Mouse (Mus musculus): Measurements from ENCODE around the gene Pou3f3. TPM values are rescaled to one million over a fixed set of nuclear protein-coding genes. Genes with fewer than 3 reads are reported as not detected.

Gene Pou3f3
- polyA plus RNA-seq, 1 experiment from 2014 or later = 19.0 TPM

DNA sequence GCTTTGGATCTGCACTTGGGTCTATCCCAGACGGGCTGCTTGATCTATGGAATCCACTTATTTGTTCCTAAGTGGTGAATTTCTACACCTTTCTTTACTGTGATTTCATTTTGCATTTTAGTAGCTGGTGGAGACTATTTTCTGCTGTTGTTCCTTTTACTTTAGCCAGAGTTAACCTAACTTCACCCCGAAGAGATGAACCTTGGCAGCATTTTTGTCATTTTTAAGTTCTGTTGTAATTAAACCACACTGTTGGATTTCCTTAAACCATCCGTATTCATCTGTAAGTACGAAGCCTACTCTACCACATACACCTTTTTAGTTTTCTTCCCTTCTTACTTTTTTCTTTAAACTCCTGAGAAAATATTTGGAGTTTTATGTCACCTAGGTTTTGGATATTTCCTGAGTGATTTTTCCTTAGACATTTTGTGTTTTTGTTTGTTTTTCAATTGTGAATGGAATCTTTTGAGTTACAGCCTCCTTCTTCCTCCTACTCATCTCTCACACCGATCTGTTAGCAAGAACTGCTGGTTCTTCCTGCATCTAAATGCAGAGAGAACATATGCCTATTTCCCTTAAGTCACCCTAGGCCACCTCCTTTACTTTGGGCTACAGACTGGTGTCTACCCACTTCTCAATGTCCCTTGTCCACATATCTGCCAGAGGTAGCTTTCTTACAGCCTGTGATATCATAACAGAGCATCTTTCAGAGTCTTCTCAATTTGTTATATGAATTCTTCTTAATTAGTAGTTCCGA lies 54.1 kb downstream of the Pou3f3 start:
- Histone ChIP-seq H3K36me3 (replicated peaks) (no peaks in the 10 kb centered on the region), H3K27ac (no peak overlapping the region), H3K4me1 (no peaks in the 10 kb centered on the region), H3K27me3 (replicated peaks) (no peaks in the 10 kb centered on the region), H3K4me3 (no peak overlapping the region), H3K9me3 (no peaks in the 10 kb centered on the region), H3K4me2 (no peak overlapping the region), H3K9ac (no peak overlapping the region)
- ATAC-seq (replicated peaks) = no peak
- 86% methylated on average over 6 of the region's 6 CpGs for whole genome bisulfite sequencing

Other genes starting within 250 kb of the Pou3f3 start
- 29.3 and 35.4 TPM in 2 replicates for gene Mrps9, start 155.5 kb downstream of the Pou3f3 start, polyA plus RNA-seq (2015; fragmentation: Nextera tagmentation; extraction: Ambion mirVana)